ENCODE assay signal across 8 mouse cellular contexts in genomic region chr4:150257252-150258204, GRCm38 (mm10). TPM values are rescaled to one million over a fixed set of nuclear protein-coding genes. Genes with fewer than 3 reads are reported as not detected.
DNase-seq lines count a peak whose midpoint lies in the region; ATAC-seq lines count a peak whose summit lies in the region.

No protein-coding gene starts in this region.

- H3K4me3 ChIP-seq in heart, embryonic 16.5 days (ENCODE audit: low read length): no peak overlapping the region
- H3K4me3 ChIP-seq in liver, embryonic 16.5 days (ENCODE audit: low read depth, low read length): no peak overlapping the region
- H3K4me3 ChIP-seq in neural tube, embryonic 13.5 days: no peak overlapping the region
- H3K4me3 ChIP-seq in stomach, embryonic 16.5 days (replicated peaks; ENCODE audit: low read length): no peak overlapping the region

- peak; percentile 63 for DNase-seq in CD4-positive helper T cell, adult 2 months (ENCODE audit: low read depth, low spot score)
- DNase-seq in adrenal gland, postnatal 4 days (ENCODE audit: low spot score in 2 of 2): peak; percentile 46 to 69
- peak; percentile 89 for DNase-seq in kidney, postnatal 14 days

- H3K4me2 ChIP-seq in heart, embryonic 16.5 days (ENCODE audit: low read depth, low read length): 0 out of 2 replicates have a peak overlapping the region, but pooled peaks have one; percentile 0
- no peak overlapping the region for H3K4me2 ChIP-seq in liver, embryonic 16.5 days (ENCODE audit: low read depth, low read length)
- no peak overlapping the region for H3K4me2 ChIP-seq in neural tube, embryonic 13.5 days
- H3K4me2 ChIP-seq in stomach, embryonic 16.5 days (ENCODE audit: low read depth, low read length): no peak overlapping the region

- ATAC-seq in erythroblast, adult 5-6 weeks (replicated peaks; ENCODE audit: low FRiP score, poor library complexity, severe bottlenecking): peak; percentile 84
- peak; percentile 79 for ATAC-seq in heart, embryonic 16.5 days (replicated peaks; ENCODE audit: extremely low read depth, insufficient read depth, low FRiP score)
- peak; percentile 58; the same call in 1 of the 2 replicates for ATAC-seq in liver, embryonic 16.5 days (ENCODE audit: low read depth)
- ATAC-seq in neural tube, embryonic 13.5 days (ENCODE audit: low read depth): peak; percentile 45
- peak; percentile 75 for ATAC-seq in stomach, embryonic 16.5 days (ENCODE audit: insufficient read depth, low FRiP score)

- no peaks in the 10 kb centered on the region for H3K9me3 ChIP-seq in heart, embryonic 16.5 days (replicated peaks; ENCODE audit: control insufficient read depth, low read length)
- no peaks in the 10 kb centered on the region for H3K9me3 ChIP-seq in liver, embryonic 16.5 days (replicated peaks; ENCODE audit: control insufficient read depth, low read length)
- no peaks in the 10 kb centered on the region for H3K9me3 ChIP-seq in neural tube, embryonic 13.5 days
- no peaks in the 10 kb centered on the region for H3K9me3 ChIP-seq in stomach, embryonic 16.5 days (replicated peaks; ENCODE audit: control insufficient read depth, low read length)

- H3K27me3 ChIP-seq in heart, embryonic 16.5 days (ENCODE audit: control insufficient read depth, insufficient read depth, low read length): no peaks in the 10 kb centered on the region
- no peaks in the 10 kb centered on the region for H3K27me3 ChIP-seq in liver, embryonic 16.5 days (ENCODE audit: control insufficient read depth, insufficient read depth, low read depth, low read length)
- H3K27me3 ChIP-seq in neural tube, embryonic 13.5 days: no peaks in the 10 kb centered on the region
- no peaks in the 10 kb centered on the region for H3K27me3 ChIP-seq in stomach, embryonic 16.5 days (ENCODE audit: control insufficient read depth, insufficient read depth, low read length)

- peaks cover 27% of the 10 kb centered on the region for H3K4me1 ChIP-seq in heart, embryonic 16.5 days (ENCODE audit: control insufficient read depth, insufficient read depth, low read length)
- no peaks in the 10 kb centered on the region for H3K4me1 ChIP-seq in liver, embryonic 16.5 days (ENCODE audit: control insufficient read depth, low read depth, low read length)
- peaks cover 43% of the 10 kb centered on the region for H3K4me1 ChIP-seq in neural tube, embryonic 13.5 days (replicated peaks)
- H3K4me1 ChIP-seq in stomach, embryonic 16.5 days (ENCODE audit: control insufficient read depth, insufficient read depth, low read length): peaks cover 16% of the 10 kb centered on the region

- H3K27ac ChIP-seq in heart, embryonic 16.5 days (ENCODE audit: low read length): peak overlapping the region; percentile 59
- H3K27ac ChIP-seq in liver, embryonic 16.5 days (ENCODE audit: low read length): no peak overlapping the region
- peak overlapping the region; percentile 15; the same call in 1 of the 2 replicates for H3K27ac ChIP-seq in neural tube, embryonic 13.5 days (replicated peaks)
- H3K27ac ChIP-seq in stomach, embryonic 16.5 days (ENCODE audit: low read length): peak overlapping the region; percentile 72

- peak overlapping the region; percentile 14 for H3K9ac ChIP-seq in heart, embryonic 16.5 days (ENCODE audit: low read length)
- H3K9ac ChIP-seq in liver, embryonic 16.5 days (ENCODE audit: low read depth, low read length): no peak overlapping the region
- H3K9ac ChIP-seq in neural tube, embryonic 13.5 days: peak overlapping the region; percentile 38
- peak overlapping the region; percentile 40; the same call in 1 of the 2 replicates for H3K9ac ChIP-seq in stomach, embryonic 16.5 days (ENCODE audit: low read length)

- 18% methylated on average over 20 of the region's 20 CpGs for WGBS in heart, embryonic 16.5 days
- 48% methylated on average over 20 of the region's 20 CpGs for WGBS in liver, embryonic 16.5 days (ENCODE audit: insufficient replicate concordance)
- 53% methylated on average over 20 of the region's 20 CpGs for WGBS in neural tube, embryonic 13.5 days
- WGBS in stomach, embryonic 16.5 days: 39% methylated on average over 20 of the region's 20 CpGs

- H3K36me3 ChIP-seq in heart, embryonic 16.5 days (ENCODE audit: control insufficient read depth, insufficient read depth): peaks cover 8% of the 10 kb centered on the region; the same call in 1 of the 2 replicates
- no peaks in the 10 kb centered on the region for H3K36me3 ChIP-seq in liver, embryonic 16.5 days (ENCODE audit: control insufficient read depth, insufficient read depth)
- 0 out of 2 replicates have a peak, but pooled peaks cover 4% of the 10 kb centered on the region for H3K36me3 ChIP-seq in neural tube, embryonic 13.5 days
- H3K36me3 ChIP-seq in stomach, embryonic 16.5 days (ENCODE audit: control insufficient read depth, insufficient read depth, low read length): 0 out of 2 replicates have a peak, but pooled peaks cover 3% of the 10 kb centered on the region

RNA-seq across cellular contexts. Expression of gene Eno1, which starts 21.0 kb away (rescaled TPM):
- total RNA-seq in adrenal gland, postnatal 4 days (2021): 100 to 1,000 TPM; 259 to 261 TPM
- 111 and 119 TPM in 2 replicates for total RNA-seq in erythroblast, adult 5-6 weeks (2015; ENCODE audit: low replicate concordance)
- 73.2 and 74.7 TPM in 2 replicates for total RNA-seq in erythroblast, adult 5-6 weeks (2017; ENCODE audit: low replicate concordance)
- 1,672 and 1,922 TPM in 2 replicates for polyA plus RNA-seq in heart, embryonic 16.5 days (2015; fragmentation: Nextera tagmentation; extraction: Ambion mirVana)
- polyA plus RNA-seq in liver, embryonic 16.5 days (2015; fragmentation: Nextera tagmentation; extraction: Ambion mirVana): 616 and 624 TPM in 2 replicates
- 1,151 and 1,235 TPM in 2 replicates for polyA plus RNA-seq in neural tube, embryonic 13.5 days (2015; fragmentation: Nextera tagmentation; extraction: Ambion mirVana)
- 1,435 and 1,468 TPM in 2 replicates for polyA plus RNA-seq in stomach, embryonic 16.5 days (2015; fragmentation: Nextera tagmentation; extraction: Ambion mirVana)

RNA-seq across cellular contexts. Expression of gene Rere, which starts 23.9 kb away (rescaled TPM):
- total RNA-seq in adrenal gland, postnatal 4 days (2021): 100 to 1,000 TPM; 150 to 160 TPM
- total RNA-seq in erythroblast, adult 5-6 weeks (2015; ENCODE audit: low replicate concordance): 11.1 and 22.4 TPM in 2 replicates
- total RNA-seq in erythroblast, adult 5-6 weeks (2017; ENCODE audit: low replicate concordance): 9.5 and 10.9 TPM in 2 replicates
- 18.0 and 18.5 TPM in 2 replicates for polyA plus RNA-seq in heart, embryonic 16.5 days (2015; fragmentation: Nextera tagmentation; extraction: Ambion mirVana)
- 5.7 and 6.8 TPM in 2 replicates for polyA plus RNA-seq in liver, embryonic 16.5 days (2015; fragmentation: Nextera tagmentation; extraction: Ambion mirVana)
- 41.2 and 50.0 TPM in 2 replicates for polyA plus RNA-seq in neural tube, embryonic 13.5 days (2015; fragmentation: Nextera tagmentation; extraction: Ambion mirVana)
- 19.4 and 23.1 TPM in 2 replicates for polyA plus RNA-seq in stomach, embryonic 16.5 days (2015; fragmentation: Nextera tagmentation; extraction: Ambion mirVana)

RNA-seq across cellular contexts. Expression of gene Car6, which starts 56.4 kb away (rescaled TPM):
- not detected for total RNA-seq in adrenal gland, postnatal 4 days (2021)
- not detected in 2 replicates for total RNA-seq in erythroblast, adult 5-6 weeks (2015; ENCODE audit: low replicate concordance)
- not detected in 2 replicates for total RNA-seq in erythroblast, adult 5-6 weeks (2017; ENCODE audit: low replicate concordance)
- not detected in 2 replicates for polyA plus RNA-seq in heart, embryonic 16.5 days (2015; fragmentation: Nextera tagmentation; extraction: Ambion mirVana)
- polyA plus RNA-seq in liver, embryonic 16.5 days (2015; fragmentation: Nextera tagmentation; extraction: Ambion mirVana): not detected in 2 replicates
- 0.44 TPM in 1 of 2 replicates, not detected in the other for polyA plus RNA-seq in neural tube, embryonic 13.5 days (2015; fragmentation: Nextera tagmentation; extraction: Ambion mirVana)
- polyA plus RNA-seq in stomach, embryonic 16.5 days (2015; fragmentation: Nextera tagmentation; extraction: Ambion mirVana): not detected in 2 replicates
